Mouse (Mus musculus) layer of hippocampus, adult 9-11 months (tissue): ENCODE data around the gene Gm20388.
"Not testable (repeated sequence)": the region's sequence is repeated elsewhere in the genome, so short reads cannot be mapped to it uniquely, and the experiment has no call there.

ENCODE experiments used
- DNase-seq: peaks from one replicate; pipeline ENCODE4 v3.0.0; 2022

Gm20388 gene

GRCm38 (mm10) chr8:122618660-122619378 is 2708.2 kb downstream of the Gm20388 start:
- DNase-seq, result no peak

GRCm38 (mm10) chr8:122620446-122620845 is 2709.8 kb downstream of the Gm20388 start:
- DNase-seq, result no peak

- no peak for DNase-seq
These were observed 2712.1 kb downstream of the Gm20388 start, which contains the start of gene Pabpn1l for GRCm38 (mm10) chr8:122622727-122623126. TSS of gene Pabpn1l (minus strand) at chr8:122622739.

GRCm38 (mm10) chr8:122623844-122624642 is 2713.4 kb downstream of the Gm20388 start:
- DNase-seq, result no peak

GRCm38 (mm10) chr8:122624653-122625052 is 2714.0 kb downstream of the Gm20388 start:
- DNase-seq, result no peak

GRCm38 (mm10) chr8:122625811-122626210 is 2715.2 kb downstream of the Gm20388 start:
- no peak for DNase-seq

GRCm38 (mm10) chr8:122626896-122627295 is 2716.3 kb downstream of the Gm20388 start:
- DNase-seq, result no peak

- DNase-seq, result no peak
These were observed 2718.7 kb downstream of the Gm20388 start for GRCm38 (mm10) chr8:122629388-122629787.

- DNase-seq, result no peak
These were observed 2720.1 kb downstream of the Gm20388 start for GRCm38 (mm10) chr8:122630696-122631095.

GRCm38 (mm10) chr8:122632134-122632533 is 2721.5 kb downstream of the Gm20388 start:
- not testable (repeated sequence) for DNase-seq

GRCm38 (mm10) chr8:122633205-122633604 is 2722.6 kb downstream of the Gm20388 start:
- no peak for DNase-seq

GRCm38 (mm10) chr8:122635878-122636802 is 2725.5 kb downstream of the Gm20388 start:
- no peak for DNase-seq

GRCm38 (mm10) chr8:122636803-122637175 is 2726.1 kb downstream of the Gm20388 start:
- DNase-seq, result no peak

- DNase-seq, result no peak
These were observed 2726.6 kb downstream of the Gm20388 start for GRCm38 (mm10) chr8:122637230-122637629.

- DNase-seq, result no peak
These were observed 2728.0 kb downstream of the Gm20388 start for GRCm38 (mm10) chr8:122638601-122639000.

GRCm38 (mm10) chr8:122639521-122640248 is 2729.0 kb downstream of the Gm20388 start:
- DNase-seq, result no peak

- no peak for DNase-seq
These were observed 2730.2 kb downstream of the Gm20388 start for GRCm38 (mm10) chr8:122640825-122641224.

- peak; percentile 88 for DNase-seq
These were observed 2730.8 kb downstream of the Gm20388 start for GRCm38 (mm10) chr8:122641406-122641805.

- peak; percentile 35 for DNase-seq
These were observed 2731.4 kb downstream of the Gm20388 start for GRCm38 (mm10) chr8:122642071-122642470.

- DNase-seq, result no peak
These were observed 2733.7 kb downstream of the Gm20388 start for GRCm38 (mm10) chr8:122644175-122644954.

GRCm38 (mm10) chr8:122646337-122646736 is 2735.7 kb downstream of the Gm20388 start:
- no peak for DNase-seq
